Mouse (Mus musculus): Measurements from ENCODE around the gene Tipin.
A peak's percentile ranks its signal among the peaks of the same experiment; 100 is the strongest.
"Not testable (repeated sequence)": the region's sequence is repeated elsewhere in the genome, so short reads cannot be mapped to it uniquely, and the experiment has no call there.

Gene Tipin

DNA sequence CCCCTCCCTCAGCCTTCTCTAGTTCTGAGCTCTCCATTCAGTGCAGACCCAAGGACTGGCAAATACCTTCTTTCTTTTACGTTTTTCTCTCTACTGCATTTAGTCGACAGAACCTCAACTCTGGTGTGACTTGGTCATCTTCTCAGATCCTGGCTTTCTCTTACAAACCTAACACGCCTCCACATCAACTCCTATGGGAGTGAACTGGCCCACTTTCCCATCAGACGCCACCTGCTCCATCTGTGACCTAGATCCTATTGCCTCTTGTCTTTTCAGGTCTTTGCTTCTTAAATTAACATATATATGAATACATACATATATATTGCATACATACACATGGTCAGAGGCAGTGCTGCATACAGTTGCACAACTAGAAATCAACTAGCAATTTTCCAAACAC, 7.6 kb upstream of the Tipin start:
- no peak for DNase-seq

- no peak for DNase-seq
Observed at GRCm38 (mm10) chr9:64274291-64274690, 7.1 kb upstream of the Tipin start.

- no peak for DNase-seq
Observed at GRCm38 (mm10) chr9:64274919-64275318, 6.5 kb upstream of the Tipin start.

- DNase-seq, result peak; percentile 23
Observed at GRCm38 (mm10) chr9:64277706-64278105, 3.7 kb upstream of the Tipin start.

- no peak for DNase-seq
Observed at GRCm38 (mm10) chr9:64278665-64279310, 2.6 kb upstream of the Tipin start.

DNA sequence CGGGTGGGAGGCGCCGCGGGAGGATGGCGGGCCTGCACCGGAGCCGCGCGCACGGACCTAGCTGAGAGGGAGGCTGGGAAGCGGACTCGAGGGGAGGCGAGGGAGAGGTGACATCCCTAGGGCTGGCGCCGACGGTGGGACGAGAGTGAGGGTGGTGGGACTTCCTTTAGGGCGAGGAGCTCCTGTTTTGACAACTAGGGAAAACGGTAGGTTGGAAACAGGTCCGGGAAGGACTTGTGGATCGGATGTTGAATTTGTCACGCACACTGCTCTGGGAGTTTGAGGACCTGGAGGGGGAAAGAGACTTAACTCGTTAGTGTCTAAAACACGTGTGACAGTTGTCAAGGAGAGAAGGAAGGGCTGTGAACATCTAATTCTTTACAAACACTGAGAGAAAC, 399 bp downstream of the Tipin start:
- no peak for DNase-seq

DNA sequence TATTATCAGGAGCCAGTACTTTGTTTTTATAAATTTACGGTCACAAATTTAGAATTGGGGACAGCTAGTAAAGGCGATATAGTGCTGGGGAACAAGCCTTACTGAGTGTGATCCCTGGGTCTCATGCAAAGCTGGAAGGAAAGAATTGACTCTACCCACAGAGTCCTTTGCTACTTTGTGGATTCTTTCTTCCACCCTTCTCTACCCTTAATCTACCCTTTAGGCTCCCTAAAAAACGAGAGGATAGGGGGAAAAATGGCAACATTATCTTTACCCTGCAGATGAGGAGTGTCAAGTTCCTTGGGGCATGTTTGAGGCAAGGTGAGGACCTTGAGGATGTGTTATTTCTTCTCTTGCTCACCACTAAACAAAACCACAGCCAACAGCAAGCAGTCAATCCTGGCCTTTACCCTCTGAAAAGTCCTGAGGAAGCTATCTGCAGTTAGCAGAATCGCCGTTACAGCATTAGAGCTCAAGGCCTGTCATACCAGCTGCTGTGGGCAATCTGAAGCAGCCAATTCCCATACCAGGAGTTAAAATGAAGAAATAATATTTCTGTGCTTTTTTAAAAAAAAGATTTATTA, 1.1 kb downstream of the Tipin start:
- DNase-seq, result no peak

DNA sequence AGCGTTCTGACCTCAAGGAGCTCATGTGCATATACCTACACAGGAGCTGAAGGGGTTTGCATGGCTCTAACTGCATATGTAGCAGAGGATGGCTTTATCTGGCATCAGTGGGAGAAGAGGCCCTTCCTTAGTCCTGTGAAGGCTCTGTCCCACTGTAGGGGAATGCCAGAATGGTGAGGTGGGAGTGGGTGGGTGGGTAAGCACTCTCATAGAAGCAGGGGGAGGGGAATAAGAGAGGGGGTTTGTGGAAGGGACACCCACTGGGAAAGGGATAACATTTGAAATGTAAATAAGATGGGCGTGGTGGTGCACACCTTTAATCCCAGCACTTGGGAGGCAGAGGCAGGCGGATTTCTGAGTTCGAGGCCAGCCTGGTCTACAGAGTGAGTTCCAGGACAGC, 21.7 kb downstream of the Tipin start:
- DNase-seq, result not testable (repeated sequence)

- no peak for DNase-seq
Observed at GRCm38 (mm10) chr9:64306476-64307312, 25.3 kb downstream of the Tipin start.

GRCm38 (mm10) chr9:64310996-64311785, 29.8 kb downstream of the Tipin start:
- DNase-seq, result no peak

- DNase-seq, result no peak
Observed at GRCm38 (mm10) chr9:64312128-64312527, 30.7 kb downstream of the Tipin start.

GRCm38 (mm10) chr9:64314696-64315095, 33.3 kb downstream of the Tipin start:
- DNase-seq, result no peak

- no peak for DNase-seq
Observed at GRCm38 (mm10) chr9:64316986-64317385, 35.6 kb downstream of the Tipin start.

DNA sequence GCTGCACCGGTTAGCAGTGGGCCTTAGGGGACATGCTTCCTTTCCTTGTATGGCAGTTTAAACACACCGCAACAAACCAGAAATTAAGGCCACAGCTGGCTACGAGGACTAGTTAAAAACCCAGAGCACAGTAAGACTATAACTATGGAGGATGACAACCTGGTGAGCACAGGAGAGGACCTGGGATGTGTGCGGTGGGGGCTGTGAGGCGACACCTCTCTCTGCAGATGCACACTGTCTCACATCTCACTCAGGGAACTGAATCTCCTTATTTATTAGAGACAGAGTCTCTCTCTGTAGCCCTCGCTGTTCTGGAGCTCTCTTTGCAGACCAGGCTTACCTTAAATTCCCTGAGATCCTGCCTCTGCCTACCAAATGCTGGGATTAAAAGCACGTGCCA, 42.6 kb downstream of the Tipin start:
- no peak for DNase-seq

GRCm38 (mm10) chr9:64335825-64336224, 54.4 kb downstream of the Tipin start:
- no peak for DNase-seq

DNA sequence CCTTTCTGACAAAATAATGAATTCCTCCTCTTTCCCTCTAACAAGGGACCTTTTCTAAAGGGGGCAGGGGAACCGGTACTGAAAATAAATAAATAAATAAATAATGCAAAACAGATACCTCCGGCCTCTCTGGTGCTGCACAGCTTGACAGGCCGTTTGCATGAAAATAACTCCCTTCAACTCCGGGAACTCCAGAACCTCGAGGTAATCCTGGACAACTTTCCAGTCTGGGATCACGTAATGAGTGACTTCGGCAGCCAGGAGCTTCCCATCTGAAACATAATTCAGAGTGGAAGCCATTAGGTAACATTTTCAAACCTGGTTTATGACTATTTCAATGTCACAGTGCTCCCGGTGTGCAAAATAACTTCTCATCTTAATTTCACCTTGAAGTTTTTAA, 58.0 kb downstream of the Tipin start:
- no peak for DNase-seq

DNA sequence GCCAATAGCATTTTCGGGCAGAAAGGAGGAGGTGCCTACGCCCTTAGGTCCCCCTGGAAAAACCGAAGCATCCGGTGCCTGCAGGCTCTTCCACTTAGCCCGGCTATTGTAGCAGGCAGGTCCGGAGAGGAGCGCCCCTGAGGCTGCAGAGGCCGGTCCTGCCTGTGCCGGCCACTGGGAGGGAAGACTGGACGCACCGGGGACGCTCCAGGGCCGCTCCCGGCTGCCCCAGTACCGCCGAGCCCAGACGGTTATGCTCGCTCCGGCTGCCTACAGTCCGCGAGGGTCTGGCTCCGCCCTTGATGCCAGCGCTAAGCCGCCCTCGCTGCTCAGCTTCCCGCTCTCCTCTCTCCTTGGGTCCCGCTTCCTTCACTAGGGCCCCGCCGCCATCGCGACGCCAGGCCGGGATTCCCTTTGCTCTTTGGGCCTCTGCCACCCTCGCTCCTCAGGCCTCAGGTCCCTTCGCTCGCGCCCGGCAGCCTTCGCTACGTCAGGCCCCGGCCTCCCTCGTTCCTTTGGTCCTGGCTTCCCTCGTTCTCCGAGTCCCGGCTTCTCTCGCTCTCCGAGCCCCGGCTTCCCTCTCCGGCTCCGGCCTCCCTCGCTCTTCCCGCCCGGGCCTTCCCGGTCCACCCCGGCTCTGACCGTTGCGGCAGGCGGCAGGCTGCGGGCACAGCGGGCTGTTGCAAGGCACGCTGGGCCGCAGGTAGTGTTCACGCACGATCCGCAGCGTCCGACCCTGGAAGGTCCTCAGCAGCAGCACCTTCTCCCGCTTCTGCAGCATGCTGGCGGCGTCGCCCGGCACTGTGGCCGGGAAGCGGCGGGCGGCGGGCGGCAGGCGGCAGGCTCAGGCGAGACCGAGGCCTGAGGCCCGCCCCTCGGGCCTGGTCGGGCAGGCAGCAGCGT, 59.2 kb downstream of the Tipin start:
- DNase-seq, result peak; percentile 48

- DNase-seq, result no peak
Observed at GRCm38 (mm10) chr9:64341254-64341566, 59.8 kb downstream of the Tipin start, which contains the start of gene Dis3l. TSS of gene Dis3l (minus strand) at chr9:64341288.

- no peak for DNase-seq
Observed at GRCm38 (mm10) chr9:64341671-64342070, 60.3 kb downstream of the Tipin start.

- DNase-seq, result no peak
Observed at GRCm38 (mm10) chr9:64343656-64344055, 62.3 kb downstream of the Tipin start.

- DNase-seq, result no peak
Observed at GRCm38 (mm10) chr9:64345931-64346330, 64.5 kb downstream of the Tipin start.

GRCm38 (mm10) chr9:64347377-64347776, 66.0 kb downstream of the Tipin start:
- no peak for DNase-seq
